14 mouse cellular contexts compared by ENCODE assay signal in the genomic region with DNA sequence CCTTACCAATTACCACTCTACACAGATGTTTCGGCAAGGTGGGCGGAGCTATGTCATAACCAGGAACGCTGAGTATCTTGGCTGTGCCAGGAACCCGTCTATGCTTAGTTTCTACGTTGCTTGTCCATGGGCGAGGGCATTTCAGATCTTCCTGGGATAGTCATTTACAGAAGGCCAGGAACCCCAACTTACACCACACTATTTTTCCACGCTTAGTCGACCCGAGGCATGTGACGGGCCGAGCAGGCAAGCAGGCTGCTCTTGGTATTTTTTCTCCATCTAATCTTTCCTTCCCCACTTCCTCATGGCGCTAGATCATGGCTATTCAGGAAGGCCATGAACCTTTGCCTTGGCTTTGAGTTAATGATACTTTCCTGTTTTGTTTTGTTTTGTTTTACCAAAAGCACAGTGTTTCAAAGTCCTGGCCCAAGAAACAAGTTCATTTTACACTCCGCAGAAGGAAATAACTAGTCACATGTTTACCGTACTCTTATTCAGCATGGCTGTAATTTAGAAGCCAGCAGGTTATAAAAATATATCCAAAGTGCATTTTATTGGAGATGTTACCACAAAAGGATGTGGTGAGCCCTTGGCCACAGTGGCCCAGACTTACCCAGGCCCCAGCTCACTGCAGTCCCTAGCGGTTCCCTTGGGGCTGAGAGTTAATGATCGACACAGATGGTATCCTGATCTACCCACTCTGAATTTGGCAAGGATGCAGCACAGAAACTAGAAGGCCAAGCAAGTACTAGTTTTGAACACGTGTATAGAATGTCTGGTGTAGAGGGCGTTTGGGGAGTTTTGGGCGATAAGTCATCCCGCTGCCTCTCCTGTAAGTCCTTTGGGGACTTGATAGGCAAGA.
A peak's percentile ranks its signal among the peaks of the same experiment; 100 is the strongest.
DNase-seq lines count a peak whose midpoint lies in the region; ATAC-seq lines count a peak whose summit lies in the region.
"Had no signal": no experiment of that assay in that cellular context is flagged by ENCODE, and none has a peak within 500 bp of the region (broad histone marks: within the 10 kb centered on the region; RNA-seq: fewer than 3 reads in every experiment).

No protein-coding gene starts in this region.

- DNase-seq in heart, adult 11 months: peak; percentile 93
- no peak for DNase-seq in heart, postnatal 36 days
- peak; percentile 78 for DNase-seq in kidney, adult 9 months
- DNase-seq in kidney, postnatal 4 days: no peak
- peak; percentile 59 for DNase-seq in 416B (ENCODE audit: low read depth)
- DNase-seq in adrenal gland, adult (ENCODE audit: inconsistent age in 2 of 2, low spot score in 1 of 2): no peak
- DNase-seq: B cell, adult 2 months; cerebellum, adult 11-12 months; embryo, embryonic 11 days; liver, embryonic 13.5 days; right cerebral cortex, postnatal 4 days; thymus, postnatal 14 days had no signal

- ATAC-seq in granulocyte monocyte progenitor cell, adult 5-6 weeks (replicated peaks; ENCODE audit: poor library complexity, severe bottlenecking): peak; percentile 58
- no peak for ATAC-seq in frontal cortex, adult (ENCODE audit: low TSS enrichment)

- intact Hi-C loops in heart, postnatal 36 days (cut with DNase I): no loop called here

Comparison
In these comparisons a context has a peak if more than half of its experiments do, and no peak if none do; other contexts are left out.
1. DNase-seq: peak in heart, adult 11 months (single experiment), kidney, adult 9 months (single experiment) and 416B (single experiment); none in heart, postnatal 36 days (0 of 2), kidney, postnatal 4 days (0 of 2) and adrenal gland, adult (0 of 2).